Mouse (Mus musculus) testis, adult 2 months (tissue): ENCODE results near the gene Krtap4-9. TPM values are rescaled to one million over a fixed set of nuclear protein-coding genes. Genes with fewer than 3 reads are reported as not detected.

ENCODE experiments used
- polyA plus RNA-seq: library from polyadenylated mRNA; depleted of rRNA; stranded (reverse); fragments of >200 nt; gene quantifications from 2 replicates; pipeline ENCODE4 v1.2.3, GENCODE M21; 2012; rRNA removed

Gene Krtap4-9
- polyA plus RNA-seq, 1 experiment = not detected

Other genes with a start within 250 kb of the Krtap4-9 start
- gene Krt40, start 242.0 kb upstream of the Krtap4-9 start, polyA plus RNA-seq = not detected in 2 replicates
- gene Krtap3-3, start 234.3 kb upstream of the Krtap4-9 start, polyA plus RNA-seq = not detected in 2 replicates
- gene Krtap3-2, start 228.3 kb upstream of the Krtap4-9 start, polyA plus RNA-seq = not detected in 2 replicates
- gene Gm11939, start 225.7 kb upstream of the Krtap4-9 start, polyA plus RNA-seq = not detected in 2 replicates
- 0.48 TPM in 1 of 2 replicates, not detected in the other for gene Krtap3-1, start 218.6 kb upstream of the Krtap4-9 start, polyA plus RNA-seq
- gene Krtap1-5, start 204.2 kb upstream of the Krtap4-9 start, polyA plus RNA-seq = not detected in 2 replicates
- not detected in 2 replicates for gene Krtap1-4, start 201.5 kb upstream of the Krtap4-9 start, polyA plus RNA-seq
- gene Krtap1-3, start 193.9 kb upstream of the Krtap4-9 start, polyA plus RNA-seq = 0.12 TPM in 1 of 2 replicates, not detected in the other
- gene Krtap9-3, start 187.1 kb upstream of the Krtap4-9 start, polyA plus RNA-seq = not detected in 2 replicates
- gene Gm11938, start 181.9 kb upstream of the Krtap4-9 start, polyA plus RNA-seq = not detected in 2 replicates
- not detected in 2 replicates for gene Gm11937, start 175.0 kb upstream of the Krtap4-9 start, polyA plus RNA-seq
- 0.13 and 0.26 TPM in 2 replicates for gene Krtap2-4, start 170.4 kb upstream of the Krtap4-9 start, polyA plus RNA-seq
- gene Gm11562, start 164.8 kb upstream of the Krtap4-9 start, polyA plus RNA-seq = not detected in 2 replicates
- not detected in 2 replicates for gene Krtap4-1, start 157.0 kb upstream of the Krtap4-9 start, polyA plus RNA-seq
- gene Krtap4-2, start 150.1 kb upstream of the Krtap4-9 start, polyA plus RNA-seq = not detected in 2 replicates
- gene Krtap4-7, start 141.1 kb upstream of the Krtap4-9 start, polyA plus RNA-seq = not detected in 2 replicates
- not detected in 2 replicates for gene Gm11555, start 135.0 kb upstream of the Krtap4-9 start, polyA plus RNA-seq
- not detected in 2 replicates for gene Gm11563, start 126.2 kb upstream of the Krtap4-9 start, polyA plus RNA-seq
- gene Krtap4-6, start 119.2 kb upstream of the Krtap4-9 start, polyA plus RNA-seq = 0.15 TPM in 1 of 2 replicates, not detected in the other
- gene Gm14190, start 94.5 kb upstream of the Krtap4-9 start, polyA plus RNA-seq = not detected in 2 replicates
- not detected in 2 replicates for gene Gm14180, start 50.9 kb upstream of the Krtap4-9 start, polyA plus RNA-seq
- gene Gm11595, start 12.3 kb upstream of the Krtap4-9 start, polyA plus RNA-seq = not detected in 2 replicates
- not detected in 2 replicates for gene Krtap4-8, start 4.5 kb upstream of the Krtap4-9 start, polyA plus RNA-seq
- gene Gm11596, start 8.3 kb downstream of the Krtap4-9 start, polyA plus RNA-seq = not detected in 2 replicates
- gene Gm11569, start 13.7 kb downstream of the Krtap4-9 start, polyA plus RNA-seq = not detected in 2 replicates
- not detected in 2 replicates for gene Gm11554, start 19.2 kb downstream of the Krtap4-9 start, polyA plus RNA-seq
- 0.14 and 0.28 TPM in 2 replicates for gene Krtap4-13, start 24.7 kb downstream of the Krtap4-9 start, polyA plus RNA-seq
- 0.22 and 0.34 TPM in 2 replicates for gene Gm11564, start 30.5 kb downstream of the Krtap4-9 start, polyA plus RNA-seq
- not detected in 2 replicates for gene 2300003K06Rik, start 52.9 kb downstream of the Krtap4-9 start, polyA plus RNA-seq
- not detected in 2 replicates for gene Krtap4-16, start 66.4 kb downstream of the Krtap4-9 start, polyA plus RNA-seq
- not detected in 2 replicates for gene Gm11568, start 72.7 kb downstream of the Krtap4-9 start, polyA plus RNA-seq
- gene Gm11559, start 79.3 kb downstream of the Krtap4-9 start, polyA plus RNA-seq = not detected in 2 replicates
- gene Krtap9-1, start 88.2 kb downstream of the Krtap4-9 start, polyA plus RNA-seq = not detected in 2 replicates
- gene Gm11567, start 94.0 kb downstream of the Krtap4-9 start, polyA plus RNA-seq = not detected in 2 replicates
- gene Krtap31-1, start 122.7 kb downstream of the Krtap4-9 start, polyA plus RNA-seq = not detected in 2 replicates
- gene Gm11565, start 129.6 kb downstream of the Krtap4-9 start, polyA plus RNA-seq = 3.6 and 3.9 TPM in 2 replicates
- gene Krtap31-2, start 151.1 kb downstream of the Krtap4-9 start, polyA plus RNA-seq = not detected in 2 replicates
- gene Krtap9-5, start 163.3 kb downstream of the Krtap4-9 start, polyA plus RNA-seq = not detected in 2 replicates
- gene Krtap29-1, start 193.9 kb downstream of the Krtap4-9 start, polyA plus RNA-seq = 0.24 TPM in 1 of 2 replicates, not detected in the other
- 0.06 and 0.12 TPM in 2 replicates for gene Krtap16-1, start 201.4 kb downstream of the Krtap4-9 start, polyA plus RNA-seq
- gene Krtap17-1, start 208.8 kb downstream of the Krtap4-9 start, polyA plus RNA-seq = 1.8 and 2.0 TPM in 2 replicates
- not detected in 2 replicates for gene Krt33a, start 231.0 kb downstream of the Krtap4-9 start, polyA plus RNA-seq
- not detected in 2 replicates for gene Krt33b, start 244.7 kb downstream of the Krtap4-9 start, polyA plus RNA-seq